Mouse (Mus musculus): ENCODE measurements around the gene Scaf4. TPM values are rescaled to one million over a fixed set of nuclear protein-coding genes. Genes with fewer than 3 reads are reported as not detected.
"Not testable (repeated sequence)": the region's sequence is repeated elsewhere in the genome, so short reads cannot be mapped to it uniquely, and the experiment has no call there.

The Scaf4 gene
- total RNA-seq, 2 experiments from 2014 or later = 31.1 to 36.3 TPM

DNA sequence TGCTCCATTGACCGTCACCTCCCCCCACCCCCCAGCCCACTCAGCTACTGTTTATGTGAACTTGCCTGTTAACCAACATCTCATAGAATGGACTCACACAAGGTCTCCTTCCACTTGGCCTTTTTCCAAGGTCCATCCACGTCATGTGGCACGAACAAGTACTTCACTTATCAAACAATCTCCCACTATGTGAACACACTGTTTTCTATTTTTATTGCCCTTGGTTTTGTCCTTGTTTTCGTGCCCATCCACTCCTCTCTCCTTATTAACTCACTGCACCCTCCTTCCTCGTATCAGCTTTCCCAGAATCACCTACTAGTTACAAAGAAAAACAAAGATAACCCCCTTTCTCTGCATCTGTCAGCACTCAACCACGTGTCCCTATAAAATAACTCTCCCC, 49.7 kb downstream of the Scaf4 start:
- DNase-seq = no peak

- no peak for DNase-seq
Observed at GRCm38 (mm10) chr16:90233702-90234101, 50.6 kb downstream of the Scaf4 start.

- DNase-seq = no peak
Observed at GRCm38 (mm10) chr16:90231302-90231701, 53.0 kb downstream of the Scaf4 start.

DNA sequence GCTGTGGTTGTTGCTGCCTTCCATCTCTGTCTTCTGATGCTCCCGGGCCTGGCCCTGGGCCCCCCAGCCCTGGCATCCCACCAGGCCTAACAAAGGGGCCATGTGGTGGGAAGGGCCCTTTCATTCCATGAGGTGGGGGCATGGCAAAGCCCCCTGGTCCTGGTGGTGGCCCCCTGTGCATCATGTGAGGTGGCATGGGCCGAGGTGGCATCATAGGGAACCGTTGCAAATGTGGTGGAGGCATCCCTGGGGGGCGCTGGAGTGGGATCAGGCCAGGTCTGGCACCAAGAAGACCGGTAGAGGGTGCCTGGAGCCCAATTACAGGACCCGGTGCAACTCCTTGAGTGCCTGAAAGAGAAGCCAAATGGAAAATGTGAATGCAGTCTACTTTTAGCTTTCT, 54.4 kb downstream of the Scaf4 start:
- no peak for DNase-seq

DNA sequence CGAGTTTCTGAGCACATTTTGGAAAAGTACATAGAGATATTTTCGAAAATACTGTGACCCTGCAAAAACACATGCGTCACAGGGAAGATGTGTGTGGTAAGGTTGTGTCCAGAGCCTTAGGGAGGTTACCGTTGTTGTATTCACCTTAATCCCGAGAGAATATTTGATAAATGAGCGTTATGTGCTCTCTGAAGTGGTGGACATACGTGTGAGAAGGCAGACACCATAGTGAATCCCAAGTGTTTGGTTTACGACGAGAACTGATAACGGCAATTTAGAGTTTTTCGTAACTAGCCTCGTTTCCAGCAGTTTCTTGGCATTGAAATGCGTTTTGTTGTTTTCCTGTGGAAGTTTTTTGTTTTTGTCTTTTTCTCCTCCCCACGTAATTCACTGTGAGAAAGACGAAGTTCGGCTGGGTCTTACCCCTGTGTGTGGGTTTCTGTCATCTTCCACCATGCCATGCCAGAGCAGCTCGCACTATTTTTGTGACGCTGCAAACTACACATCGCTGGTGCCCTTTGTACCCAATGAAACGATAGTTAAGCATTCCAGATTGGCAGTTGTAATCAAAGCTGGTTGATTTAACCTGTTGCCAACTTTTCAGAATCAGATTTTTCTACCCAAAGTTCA, 62.7 kb downstream of the Scaf4 start:
- no peak for DNase-seq

- DNase-seq = no peak
Observed at GRCm38 (mm10) chr16:90220892-90221431, 63.3 kb downstream of the Scaf4 start.

DNA sequence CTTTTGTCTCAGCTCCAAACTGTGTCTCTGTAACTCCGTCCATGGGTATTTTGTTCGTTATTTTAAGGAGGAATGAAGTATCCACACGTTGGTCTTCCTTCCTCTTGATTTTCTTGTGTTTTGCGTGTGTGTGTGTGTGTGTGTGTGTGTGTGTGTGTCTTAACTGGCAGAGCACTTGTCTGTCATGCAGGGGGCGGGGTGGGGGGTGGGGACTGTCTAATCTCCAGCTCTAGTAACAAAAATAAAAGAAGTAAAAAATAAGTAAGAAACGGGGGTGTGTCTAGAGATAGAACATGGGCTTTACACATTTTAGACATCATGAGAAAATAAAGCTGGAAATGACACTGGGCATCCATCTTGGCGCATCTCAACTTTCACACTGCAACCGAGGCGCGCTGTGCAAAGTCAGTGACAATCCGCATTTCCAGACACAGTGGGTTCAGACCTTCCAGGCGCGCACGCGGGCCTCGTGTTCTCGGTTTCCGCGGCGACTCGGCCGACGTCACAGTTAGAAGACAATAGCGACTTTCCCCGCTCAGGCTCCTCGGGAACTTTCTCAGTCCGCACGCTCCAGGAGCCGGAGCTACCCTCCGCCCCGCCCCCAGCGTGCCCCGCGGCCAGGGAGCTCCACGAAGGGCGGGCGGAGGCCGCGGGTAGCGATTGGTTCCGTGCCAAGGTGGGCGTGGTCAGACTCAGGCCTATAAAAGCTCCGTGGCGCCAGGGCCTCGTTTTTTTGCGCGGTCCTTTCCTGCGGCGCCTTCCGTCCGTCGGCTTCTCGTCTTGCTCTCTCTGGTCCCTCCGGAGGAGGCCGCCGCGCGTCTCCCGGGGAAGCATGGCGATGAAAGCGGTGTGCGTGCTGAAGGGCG, 64.0 kb downstream of the Scaf4 start, which contains the start of gene Sod1:
Gene Sod1, plus strand, starts transcription at position 729 of the 866 bp plus-strand sequence.
- DNase-seq = peak; percentile 99

- not testable (repeated sequence) for DNase-seq
Observed at GRCm38 (mm10) chr16:90219445-90219844, 64.9 kb downstream of the Scaf4 start.

DNA sequence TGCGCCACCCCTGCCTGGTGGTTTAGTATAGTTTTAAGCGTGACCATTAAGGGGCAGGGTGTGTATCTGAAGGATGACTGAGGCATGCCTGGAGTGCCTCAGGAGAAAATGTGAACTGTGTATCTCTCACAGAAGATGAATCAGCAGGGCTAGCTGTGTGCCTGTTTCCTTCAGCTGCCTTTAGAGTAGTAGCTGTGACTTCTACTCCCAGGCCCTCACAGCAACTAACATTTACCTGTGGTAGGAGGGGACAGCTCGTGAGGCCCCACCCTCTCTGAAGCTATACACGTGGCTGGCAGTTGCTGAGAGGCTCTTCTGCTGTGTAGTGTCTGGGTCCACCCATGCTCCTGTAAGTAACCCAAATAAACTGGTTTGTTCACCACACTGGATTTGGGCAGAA, 66.4 kb downstream of the Scaf4 start:
- no peak for DNase-seq

DNA sequence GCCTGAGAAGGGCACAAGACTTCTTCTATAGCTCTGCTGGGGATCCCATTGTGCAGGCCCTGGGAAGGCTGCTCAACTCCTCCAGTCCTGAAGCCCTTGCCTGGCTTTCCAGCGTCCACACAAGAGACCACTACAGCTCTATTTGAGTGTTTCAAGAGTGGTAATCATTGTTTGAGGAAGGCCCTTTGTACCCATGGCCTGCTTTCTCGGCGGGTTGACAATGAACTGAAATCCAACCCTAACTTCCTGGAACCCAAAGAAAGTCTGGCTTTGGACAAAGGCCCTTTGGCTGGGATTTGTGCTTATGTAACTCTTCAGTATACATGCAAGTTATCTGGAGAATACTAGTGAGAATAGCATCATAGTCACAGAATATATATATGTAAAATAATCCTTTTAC, 66.9 kb downstream of the Scaf4 start:
- no peak for DNase-seq

- DNase-seq = no peak
Observed at GRCm38 (mm10) chr16:90216414-90216813, 67.9 kb downstream of the Scaf4 start.

DNA sequence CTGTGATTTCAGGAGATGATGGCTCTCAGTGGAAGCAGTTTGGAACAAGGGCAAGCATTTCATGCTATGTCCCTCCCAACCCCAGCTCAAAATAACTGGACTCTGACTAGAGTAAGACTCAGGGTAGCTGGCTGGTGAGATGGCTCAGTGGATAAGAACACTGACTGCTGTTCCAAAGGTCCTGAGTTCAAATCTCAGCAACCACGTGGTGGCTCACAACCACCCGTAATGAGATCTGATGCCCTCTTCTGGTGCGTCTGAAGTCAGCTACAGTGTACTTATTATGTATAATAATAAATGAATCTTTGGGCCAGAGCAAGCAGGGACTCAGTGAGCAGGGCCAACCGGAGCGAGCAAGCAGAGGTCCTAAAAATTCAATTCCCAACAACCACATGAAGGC, 68.4 kb downstream of the Scaf4 start:
- DNase-seq = not testable (repeated sequence)

DNA sequence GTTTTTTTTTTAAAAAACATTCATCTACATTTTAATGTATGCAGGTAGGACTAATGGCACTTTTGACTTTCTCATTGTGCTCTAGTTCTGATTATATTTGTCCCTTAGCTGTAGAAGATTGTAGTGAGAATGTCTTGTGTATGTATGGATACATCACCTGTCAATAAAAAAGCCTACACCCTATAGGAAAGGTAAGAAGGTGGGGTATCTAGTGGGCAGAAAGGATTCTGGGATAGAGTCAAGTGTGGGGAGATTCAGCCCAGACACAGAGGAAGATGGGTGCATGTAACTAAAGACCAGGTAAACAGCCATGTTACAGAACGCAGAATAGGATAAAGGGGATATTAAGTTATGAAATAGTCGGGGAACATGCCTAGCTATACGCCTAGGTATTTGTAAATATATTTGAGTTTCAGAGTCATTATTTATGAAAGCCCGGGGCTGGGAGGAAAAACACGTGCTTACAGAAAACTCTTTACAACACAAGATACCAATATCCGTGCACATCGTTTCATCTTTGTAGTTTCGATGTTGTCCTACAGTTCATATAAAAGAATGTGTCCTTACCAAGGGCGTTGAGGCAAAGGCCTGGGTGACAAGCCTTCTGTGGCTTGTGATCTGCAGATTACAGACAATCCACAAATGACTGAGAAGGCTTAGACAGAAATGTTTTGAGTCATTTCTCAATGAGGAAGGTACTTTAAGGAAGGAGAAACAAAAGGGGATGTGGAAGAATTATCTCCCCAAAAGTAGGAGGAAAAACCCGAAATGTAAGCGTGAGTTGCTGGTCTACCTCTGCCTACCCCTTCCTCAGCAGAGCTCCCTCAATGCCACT, 69.4 kb downstream of the Scaf4 start:
- DNase-seq = no peak

DNA sequence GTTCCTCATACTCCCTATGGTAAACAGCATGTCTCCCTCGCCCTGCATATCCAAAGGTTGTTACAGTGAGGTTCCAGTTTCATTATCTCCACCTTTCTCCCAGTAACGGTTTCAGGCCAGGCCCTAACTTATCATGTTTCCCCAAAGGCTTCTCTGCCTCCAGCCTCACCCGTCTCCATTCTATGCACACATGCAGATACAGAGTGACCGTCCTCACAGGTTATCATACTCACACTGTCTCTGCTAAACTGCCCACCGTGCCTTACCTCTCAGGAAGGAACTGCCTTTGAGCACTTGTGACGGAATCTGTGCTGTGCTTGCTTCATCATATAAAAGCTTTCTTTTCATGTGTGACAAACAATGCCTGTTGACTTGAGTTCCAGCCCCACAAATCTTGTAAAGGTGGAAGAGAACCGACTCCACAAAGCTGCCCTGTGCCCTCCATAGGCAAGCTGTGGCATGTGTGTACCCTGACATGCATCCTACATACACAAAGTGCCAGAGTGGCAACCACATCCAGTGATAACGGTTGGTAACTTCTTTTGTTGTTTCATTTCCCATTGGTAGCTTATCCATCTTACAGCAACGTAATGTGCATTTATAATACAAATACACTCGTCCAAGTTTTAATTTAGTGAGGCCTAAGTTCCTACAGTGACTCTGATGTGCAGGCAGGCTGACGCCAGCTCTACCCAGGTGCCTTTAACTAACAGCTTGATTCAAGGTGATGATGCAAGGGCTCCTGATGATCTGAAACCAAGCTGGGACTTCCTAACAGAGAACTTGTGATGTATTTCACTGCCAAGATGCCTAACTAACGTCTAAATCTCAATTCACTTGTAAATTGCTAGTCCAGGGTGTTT, 70.6 kb downstream of the Scaf4 start:
- no peak for DNase-seq

- no peak for DNase-seq
Observed at GRCm38 (mm10) chr16:90211767-90212166, 72.5 kb downstream of the Scaf4 start.

DNA sequence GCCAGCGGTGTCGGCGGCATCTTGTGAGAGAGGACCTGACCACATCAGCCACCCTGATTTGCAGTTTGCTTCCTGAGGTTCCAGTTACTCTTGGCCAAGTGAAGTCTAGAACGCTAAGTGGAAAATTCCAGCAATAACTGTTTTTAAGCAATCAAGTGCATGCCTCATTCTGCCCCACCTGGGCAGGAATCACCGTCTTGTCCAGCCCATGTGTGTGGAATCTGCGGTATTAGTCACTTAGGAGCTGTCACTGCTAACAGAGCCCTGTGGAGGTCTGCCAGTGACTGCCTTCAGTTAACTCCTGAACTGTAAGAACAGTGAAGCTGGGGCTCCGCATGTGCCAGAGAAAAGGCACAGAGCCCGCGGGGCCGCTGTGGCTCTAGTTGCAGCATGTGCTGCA, 73.6 kb downstream of the Scaf4 start:
- DNase-seq = no peak

- DNase-seq = no peak
Observed at GRCm38 (mm10) chr16:90208996-90209395, 75.3 kb downstream of the Scaf4 start.

DNA sequence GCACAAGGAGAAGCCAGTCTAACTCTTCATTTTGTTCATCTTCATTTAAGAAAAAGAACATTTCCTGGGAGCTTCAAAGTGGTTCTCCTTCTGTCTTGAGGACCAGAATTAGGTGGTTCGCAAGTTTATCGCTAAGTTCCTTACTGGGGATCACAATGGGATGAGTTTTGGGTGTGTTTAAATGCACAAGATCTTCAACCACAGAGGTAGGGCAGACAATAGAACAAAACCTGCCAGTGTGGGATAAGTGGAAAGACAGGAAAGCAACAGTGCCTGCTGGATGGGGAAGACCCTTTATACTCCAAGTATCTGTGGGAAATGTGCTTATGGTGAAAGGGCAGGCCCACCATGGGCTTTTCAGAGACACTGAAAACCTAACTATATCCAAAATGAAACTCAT, 79.4 kb downstream of the Scaf4 start:
- DNase-seq = no peak

DNA sequence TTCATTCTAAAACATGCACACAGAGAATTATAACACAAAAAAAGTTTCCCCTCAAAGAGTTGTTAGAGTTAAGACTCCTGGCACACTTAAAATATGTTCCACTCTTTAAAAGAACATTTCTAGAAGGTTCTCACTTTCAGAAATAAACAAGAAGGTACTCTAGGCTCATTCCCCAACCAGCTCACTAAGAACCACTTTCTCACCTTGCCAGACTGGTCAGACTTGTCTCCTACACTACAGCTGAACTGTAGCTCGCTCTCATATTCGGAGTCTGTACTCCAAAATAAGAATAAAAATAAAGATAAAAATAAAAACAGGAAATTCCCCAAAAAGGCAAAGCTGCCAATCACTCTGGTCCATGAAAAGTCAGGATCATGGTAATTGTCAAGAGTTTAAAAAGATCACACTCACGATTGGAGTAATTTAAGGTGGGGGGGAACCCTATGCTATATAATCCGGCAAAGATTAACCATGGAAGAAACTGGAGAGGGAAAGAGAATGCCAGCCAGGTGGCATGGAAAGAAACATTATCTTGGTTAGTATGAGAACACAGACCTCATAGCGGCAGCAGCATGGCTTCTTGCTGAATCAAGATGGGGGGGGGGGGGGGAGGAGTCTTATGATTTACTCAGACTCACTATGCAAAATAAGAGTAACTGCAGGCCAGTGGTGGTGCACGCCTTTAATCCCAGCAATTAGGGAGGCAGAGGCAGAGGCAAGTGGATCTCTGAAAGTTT, 80.9 kb downstream of the Scaf4 start:
- no peak for DNase-seq

DNA sequence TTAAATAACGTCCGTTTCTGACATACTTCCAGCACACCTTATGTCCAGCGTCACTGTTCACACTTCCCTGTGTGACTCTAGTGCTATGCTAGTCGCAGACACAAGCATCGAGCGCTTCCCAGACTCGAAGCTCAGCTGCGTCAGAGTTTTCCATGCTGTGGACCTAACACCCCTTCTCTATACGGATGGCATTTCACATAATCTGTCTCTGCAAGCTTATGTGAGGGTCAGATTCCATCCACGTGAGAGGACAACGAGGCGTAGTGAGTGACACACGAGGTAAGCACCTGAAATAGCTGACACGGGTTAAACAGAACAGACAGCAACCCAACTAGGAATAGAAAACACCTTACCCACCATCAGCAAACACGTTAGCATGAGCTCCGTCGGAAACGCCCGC, 82.2 kb downstream of the Scaf4 start:
- no peak for DNase-seq

GRCm38 (mm10) chr16:90199174-90199573, 85.1 kb downstream of the Scaf4 start:
- DNase-seq = no peak

Measured in heart, postnatal 4 days (tissue).